Mouse (Mus musculus) inflammation-experienced regulatory T-cells, adult 6 months (primary cell): ENCODE data around the gene Zkscan5. TPM values are rescaled to one million over a fixed set of nuclear protein-coding genes. Genes with fewer than 3 reads are reported as not detected.
"Not testable (repeated sequence)": the region's sequence is repeated elsewhere in the genome, so short reads cannot be mapped to it uniquely, and the experiment has no call there.

Source experiments
- ATAC-seq: one replicate; pipeline ENCODE4 v1.8.0; 2017
- polyA plus RNA-seq, 3 experiments: library from polyadenylated mRNA; unstranded; fragments of 100-300 nt; shearing (Covaris generic); gene quantifications; one replicate each; pipeline ENCODE4 v1.2.1; 2017

The Zkscan5 gene
- polyA plus RNA-seq, 3 experiments from 2014 or later, result 4.1 to 7.6 (median 6.7) TPM

DNA sequence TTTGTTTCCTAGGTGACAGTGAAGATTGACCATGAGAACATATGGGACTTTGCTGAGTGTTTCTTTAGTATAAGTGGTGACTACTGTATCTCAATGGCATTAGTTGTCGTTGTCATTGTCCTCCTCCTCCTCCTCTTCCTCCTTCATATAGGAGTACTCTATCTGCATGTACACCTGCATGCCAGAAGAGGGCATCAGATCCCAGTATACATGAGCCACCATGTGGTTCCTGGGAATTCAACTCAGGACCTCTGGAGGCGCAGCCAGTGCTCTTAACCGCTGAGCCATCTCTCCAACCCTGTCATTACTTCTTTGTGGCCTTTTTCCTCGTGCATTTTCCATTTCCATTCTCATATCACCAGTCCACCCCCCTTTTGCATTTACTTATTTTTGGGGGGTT, 10.3 kb downstream of the Zkscan5 start:
- ATAC-seq, result no peak

- ATAC-seq, result no peak
These were observed 13.4 kb downstream of the Zkscan5 start for GRCm38 (mm10) chr5:145217746-145218145.

- no peak for ATAC-seq
These were observed 13.8 kb downstream of the Zkscan5 start for GRCm38 (mm10) chr5:145218206-145218605.

DNA sequence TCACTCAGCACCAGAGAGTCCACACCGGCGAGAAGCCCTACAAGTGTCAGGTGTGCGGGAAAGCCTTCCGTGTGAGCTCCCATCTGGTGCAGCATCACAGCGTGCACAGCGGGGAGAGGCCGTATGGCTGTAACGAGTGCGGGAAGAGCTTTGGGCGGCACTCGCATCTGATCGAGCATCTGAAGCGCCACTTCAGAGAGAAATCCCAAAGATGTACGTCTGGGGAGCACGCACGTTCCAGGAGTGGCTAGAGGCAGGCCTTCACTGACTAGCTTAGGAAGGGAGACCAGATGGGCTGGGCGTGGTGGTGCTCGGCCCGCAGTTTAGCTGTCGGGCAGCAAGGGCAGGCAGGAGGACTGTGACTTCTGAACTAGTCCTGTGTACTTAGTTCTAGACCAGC, 14.3 kb downstream of the Zkscan5 start:
- no peak for ATAC-seq

DNA sequence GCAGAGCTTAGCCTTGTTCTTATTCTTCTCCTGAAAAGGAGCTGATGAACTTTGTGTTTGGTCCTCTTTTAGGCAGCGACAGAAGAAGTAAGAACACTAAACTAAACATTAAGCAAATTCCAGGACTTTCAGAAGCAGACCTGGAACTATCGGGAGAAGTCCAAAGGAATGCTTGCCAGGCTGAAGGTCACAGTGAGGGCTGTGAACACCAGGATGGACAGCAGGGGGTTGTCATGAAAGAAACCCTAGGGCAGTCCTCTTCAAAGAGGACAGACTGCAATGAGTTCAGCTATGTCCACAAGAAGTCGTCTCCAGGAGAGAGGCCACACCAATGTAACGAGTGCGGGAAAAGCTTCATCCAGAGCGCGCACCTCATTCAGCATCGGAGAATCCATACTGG, 15.6 kb downstream of the Zkscan5 start:
- no peak for ATAC-seq

- ATAC-seq, result no peak
These were observed 18.5 kb downstream of the Zkscan5 start for GRCm38 (mm10) chr5:145222840-145223239.

DNA sequence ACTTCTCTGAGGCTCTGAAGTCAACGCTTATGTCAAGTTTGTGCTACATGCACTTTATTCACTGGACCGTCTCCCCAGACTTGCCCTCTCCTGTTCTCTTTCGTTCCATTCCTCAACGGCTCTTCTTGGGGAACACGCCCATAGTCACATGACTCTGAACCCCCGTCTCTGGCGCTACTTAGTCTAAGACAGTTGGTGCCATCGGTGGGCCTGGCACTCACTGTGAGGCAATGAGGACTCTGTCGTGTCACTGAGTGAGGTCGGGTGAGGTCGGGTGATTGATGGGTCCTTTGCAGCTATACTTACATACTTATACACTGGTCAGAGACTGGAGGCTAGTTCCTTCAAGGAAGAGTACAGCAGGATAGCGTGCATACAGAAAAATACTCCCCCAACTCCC, 19.0 kb downstream of the Zkscan5 start:
- ATAC-seq, result no peak

- no peak for ATAC-seq
These were observed 22.1 kb downstream of the Zkscan5 start for GRCm38 (mm10) chr5:145226453-145226852.

DNA sequence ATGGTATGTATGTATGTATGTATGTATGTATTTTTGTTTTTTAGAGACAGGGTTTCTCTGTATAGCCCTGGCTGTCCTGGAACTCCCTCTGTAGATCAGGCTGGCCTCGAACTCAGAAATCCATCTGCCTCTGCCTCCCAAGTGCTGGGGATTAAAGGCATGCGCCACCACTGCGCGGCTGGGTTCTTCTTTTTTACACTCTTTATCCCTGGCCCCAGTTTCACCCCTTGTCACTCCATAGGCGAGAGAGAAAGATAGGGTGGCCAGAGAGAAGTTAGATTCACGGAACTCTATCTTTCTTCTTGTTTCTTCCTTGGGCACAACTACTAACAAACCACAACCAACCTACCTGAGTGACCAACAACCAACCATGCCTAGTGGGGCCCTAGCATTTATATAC, 24.9 kb downstream of the Zkscan5 start:
- not testable (repeated sequence) for ATAC-seq

- no peak for ATAC-seq
These were observed 26.3 kb downstream of the Zkscan5 start for GRCm38 (mm10) chr5:145230641-145231040.

DNA sequence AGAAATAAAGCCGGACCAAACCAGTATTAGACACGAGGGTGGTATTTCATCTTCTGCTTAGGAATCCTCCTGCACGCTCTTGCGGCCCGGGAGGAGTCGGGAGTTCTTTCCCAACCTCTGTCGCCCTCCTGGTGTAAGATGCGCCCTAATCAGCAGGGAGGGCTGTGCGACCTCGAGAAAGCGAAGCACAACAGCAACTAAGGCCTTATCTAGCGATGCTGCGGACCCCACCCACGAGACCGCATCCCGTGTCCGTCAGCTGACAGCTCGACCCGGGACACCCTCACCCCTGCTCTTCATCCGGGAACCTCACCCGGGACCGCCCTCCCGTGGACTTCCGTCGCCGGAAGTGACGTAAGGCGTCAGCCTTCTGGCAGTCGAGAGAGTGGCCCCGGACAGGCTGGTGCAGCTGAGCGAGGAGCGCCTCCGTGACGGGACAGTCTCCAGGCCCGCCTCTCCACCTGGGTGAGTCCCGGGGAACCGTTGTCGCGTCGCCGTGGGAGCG, 27.1 kb downstream of the Zkscan5 start, which contains the start of gene Zfp655:
Zfp655 (plus strand) TSS at position 349 of the 505 bp plus-strand sequence.
- peak; percentile 96 for ATAC-seq

- ATAC-seq, result no peak
These were observed 27.6 kb downstream of the Zkscan5 start for GRCm38 (mm10) chr5:145231893-145232411.

- no peak for ATAC-seq
These were observed 30.3 kb downstream of the Zkscan5 start for GRCm38 (mm10) chr5:145234636-145235035.

DNA sequence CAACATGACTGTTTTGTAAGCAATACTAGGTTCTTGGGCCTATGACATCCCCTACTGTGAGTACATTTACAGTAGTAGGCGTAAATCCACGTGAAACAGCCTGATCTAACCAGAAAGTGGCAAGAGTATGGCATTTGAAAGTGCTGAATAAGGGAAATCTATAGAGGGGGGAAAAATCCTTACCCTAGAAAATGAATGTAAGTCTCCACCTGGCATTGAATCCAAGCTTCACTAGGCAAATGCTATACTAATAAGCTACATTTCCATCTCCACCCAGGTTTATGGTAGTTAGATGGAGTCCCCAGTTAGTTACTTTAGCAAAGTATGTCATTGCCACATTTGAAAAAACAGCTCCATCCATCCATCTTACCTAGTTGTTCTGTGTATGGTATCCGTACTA, 45.2 kb downstream of the Zkscan5 start:
- ATAC-seq, result no peak

Other genes starting within 250 kb of the Zkscan5 start
- 1 to 10 TPM; 2.7 to 6.8 (median 5.4) TPM for gene Smurf1, start 238.7 kb upstream of the Zkscan5 start, polyA plus RNA-seq
- gene Gm4871, start 171.8 kb upstream of the Zkscan5 start, polyA plus RNA-seq, result not detected
- gene 1700018F24Rik, start 161.6 kb upstream of the Zkscan5 start, polyA plus RNA-seq, result not detected
- gene Arpc1a, start 120.7 kb upstream of the Zkscan5 start, polyA plus RNA-seq, result 10 to 100 TPM; 86.2 to 96.6 (median 91.8) TPM
- not detected for gene Kpna7, start 120.5 kb upstream of the Zkscan5 start, polyA plus RNA-seq
- gene Arpc1b, start 90.3 kb upstream of the Zkscan5 start, polyA plus RNA-seq, result 1,000 to 10,000 TPM in 1 of 3 experiments, 100 to 1,000 TPM in 2; 806 to 1,201 (median 880) TPM
- gene Pdap1, start 64.3 kb upstream of the Zkscan5 start, polyA plus RNA-seq, result 10 to 100 TPM; 34.4 to 55.2 (median 47.9) TPM
- gene Bud31, start 64.2 kb upstream of the Zkscan5 start, polyA plus RNA-seq, result 100 to 1,000 TPM; 114 to 119 (median 115) TPM
- 10 to 100 TPM; 10.5 to 15.2 (median 13.2) TPM for gene Ptcd1, start 37.5 kb upstream of the Zkscan5 start, polyA plus RNA-seq
- 10 to 100 TPM; 11.7 to 18.4 (median 15.5) TPM for gene Cpsf4, start 37.3 kb upstream of the Zkscan5 start, polyA plus RNA-seq
- 100 to 1,000 TPM; 377 to 453 (median 389) TPM for gene Atp5j2, start 12.5 kb upstream of the Zkscan5 start, polyA plus RNA-seq
- 10 to 100 TPM; 13.9 to 23.1 (median 20.1) TPM for gene Zkscan14, start 2.7 kb upstream of the Zkscan5 start, polyA plus RNA-seq
- 10 to 100 TPM; 59.4 to 73.3 (median 59.6) TPM for gene Zfp655, start 27.2 kb downstream of the Zkscan5 start, polyA plus RNA-seq
- gene Zscan25, start 75.9 kb downstream of the Zkscan5 start, polyA plus RNA-seq, result under 1 TPM; 0.44 to 0.53 (median 0.49) TPM
- not detected for gene Cyp3a57, start 140.7 kb downstream of the Zkscan5 start, polyA plus RNA-seq